Mouse (Mus musculus): ENCODE data around the gene Gm37240. TPM values are rescaled to one million over a fixed set of nuclear protein-coding genes. Genes with fewer than 3 reads are reported as not detected.

The Gm37240 gene
- polyA plus RNA-seq, 1 experiment from 2014 or later, result 1.1 TPM

DNA sequence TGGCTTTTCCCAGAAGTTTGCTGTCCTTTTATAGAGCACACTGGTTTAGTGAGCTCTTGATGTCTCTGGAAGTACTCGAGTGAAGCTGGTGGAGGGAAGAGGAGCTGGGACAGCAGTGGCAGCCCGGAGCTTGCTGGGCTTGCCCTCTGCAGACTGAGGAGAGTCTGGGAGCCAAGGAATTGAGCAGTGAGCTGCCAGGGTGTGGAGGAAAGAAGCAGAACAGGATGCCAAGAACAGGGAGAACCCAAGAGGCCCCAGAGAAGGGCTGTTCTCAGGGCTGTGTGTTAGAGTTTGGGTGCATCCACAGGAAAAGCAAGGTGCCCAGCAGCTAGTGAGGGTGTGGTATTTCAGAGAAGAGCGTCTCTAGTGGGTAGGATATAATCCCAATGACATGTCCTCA is 245.6 kb downstream of the Gm37240 start:
- no peak overlapping the region for H3K9ac ChIP-seq (ENCODE audit: low read length)
- no peak overlapping the region for H3K4me3 ChIP-seq (ENCODE audit: low read depth, low read length)
- H3K4me2 ChIP-seq (ENCODE audit: low read length), result no peak overlapping the region
- ATAC-seq, result no peak
- no peaks in the 10 kb centered on the region for H3K4me1 ChIP-seq (ENCODE audit: control insufficient read depth, insufficient read depth, low read length)
- DNase-seq (ENCODE audit: low spot score), result no peak
- no peaks in the 10 kb centered on the region for H3K36me3 ChIP-seq (ENCODE audit: control insufficient read depth, insufficient read depth, low read length)
- no peak overlapping the region for H3K27ac ChIP-seq (ENCODE audit: low read depth, low read length)
- WGBS, result 82% methylated on average over 3 of the region's 3 CpGs
- no peaks in the 10 kb centered on the region for H3K27me3 ChIP-seq (replicated peaks; ENCODE audit: control insufficient read depth, insufficient read depth, low read length)
- no peaks in the 10 kb centered on the region for H3K9me3 ChIP-seq (replicated peaks; ENCODE audit: control insufficient read depth, low read length)

DNA sequence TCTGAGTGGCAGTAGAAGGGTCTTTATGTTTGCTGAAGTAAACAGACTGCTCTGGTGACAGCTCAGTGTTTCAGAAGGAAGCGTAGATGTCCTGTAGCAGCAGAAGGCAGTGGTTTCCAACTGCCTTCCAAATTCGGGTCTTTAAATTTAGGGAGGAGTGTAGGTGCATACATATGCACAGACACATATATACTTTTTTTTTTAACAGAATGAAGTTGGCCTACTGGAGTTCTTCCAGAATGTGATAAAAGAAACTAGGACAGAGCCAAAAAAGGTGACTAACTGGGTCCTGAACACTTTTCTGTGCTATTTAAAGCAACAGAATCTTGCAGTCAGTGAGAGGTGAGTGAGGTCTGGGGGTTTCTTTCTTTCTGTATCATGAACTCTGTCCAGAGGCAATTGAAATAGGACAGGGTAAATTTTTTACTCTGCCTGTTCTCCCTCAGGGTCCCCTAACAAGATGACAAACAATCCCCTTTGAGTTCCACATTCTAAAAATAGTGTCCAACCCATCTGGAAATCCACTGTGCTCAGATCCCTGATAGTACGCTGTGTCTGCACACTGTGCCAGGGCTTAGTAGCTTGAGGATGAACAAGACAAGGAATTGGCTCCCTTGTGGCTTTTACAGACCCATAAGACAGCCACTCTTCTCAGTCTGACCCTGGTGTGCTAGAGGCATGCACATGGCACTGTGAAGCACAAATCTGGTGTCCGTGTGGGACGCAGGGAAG is 250.4 kb downstream of the Gm37240 start:
- Histone ChIP-seq H3K27me3 (replicated peaks; ENCODE audit: control insufficient read depth, insufficient read depth, low read length) (no peaks in the 10 kb centered on the region), H3K4me3 (ENCODE audit: low read depth, low read length) (no peak overlapping the region), H3K4me2 (ENCODE audit: low read length) (no peak overlapping the region), H3K9me3 (replicated peaks; ENCODE audit: control insufficient read depth, low read length) (no peaks in the 10 kb centered on the region), H3K36me3 (ENCODE audit: control insufficient read depth, insufficient read depth, low read length) (no peaks in the 10 kb centered on the region), H3K4me1 (ENCODE audit: control insufficient read depth, insufficient read depth, low read length) (no peaks in the 10 kb centered on the region), H3K27ac (ENCODE audit: low read depth, low read length) (no peak overlapping the region), H3K9ac (ENCODE audit: low read length) (no peak overlapping the region)
- ATAC-seq (no peak), DNase-seq (ENCODE audit: low spot score) (no peak)
- WGBS, result 92% methylated on average over 5 of the region's 5 CpGs

- no peak for DNase-seq (ENCODE audit: low spot score)
- no peak overlapping the region for H3K27ac ChIP-seq (ENCODE audit: low read depth, low read length)
- H3K27me3 ChIP-seq (replicated peaks; ENCODE audit: control insufficient read depth, insufficient read depth, low read length), result no peaks in the 10 kb centered on the region
- H3K4me2 ChIP-seq (ENCODE audit: low read length), result no peak overlapping the region
- H3K9me3 ChIP-seq (replicated peaks; ENCODE audit: control insufficient read depth, low read length), result no peaks in the 10 kb centered on the region
- H3K36me3 ChIP-seq (ENCODE audit: control insufficient read depth, insufficient read depth, low read length), result no peaks in the 10 kb centered on the region
- no peak for ATAC-seq
- H3K9ac ChIP-seq (ENCODE audit: low read length), result no peak overlapping the region
- no peak overlapping the region for H3K4me3 ChIP-seq (ENCODE audit: low read depth, low read length)
- 98% methylated on average over 2 of the region's 2 CpGs for WGBS
- no peaks in the 10 kb centered on the region for H3K4me1 ChIP-seq (ENCODE audit: control insufficient read depth, insufficient read depth, low read length)
These were observed 251.7 kb downstream of the Gm37240 start for GRCm38 (mm10) chr3:85635591-85635990.

GRCm38 (mm10) chr3:85635126-85635419 is 252.2 kb downstream of the Gm37240 start:
- no peaks in the 10 kb centered on the region for H3K4me1 ChIP-seq (ENCODE audit: control insufficient read depth, insufficient read depth, low read length)
- no peaks in the 10 kb centered on the region for H3K36me3 ChIP-seq (ENCODE audit: control insufficient read depth, insufficient read depth, low read length)
- no peak overlapping the region for H3K4me3 ChIP-seq (ENCODE audit: low read depth, low read length)
- DNase-seq (ENCODE audit: low spot score) (no peak), ATAC-seq (no peak)
- H3K9ac ChIP-seq (ENCODE audit: low read length), result no peak overlapping the region
- no peaks in the 10 kb centered on the region for H3K27me3 ChIP-seq (replicated peaks; ENCODE audit: control insufficient read depth, insufficient read depth, low read length)
- no peaks in the 10 kb centered on the region for H3K9me3 ChIP-seq (replicated peaks; ENCODE audit: control insufficient read depth, low read length)
- WGBS, result 80% methylated on average over 2 of the region's 2 CpGs
- no peak overlapping the region for H3K4me2 ChIP-seq (ENCODE audit: low read length)
- H3K27ac ChIP-seq (ENCODE audit: low read depth, low read length), result no peak overlapping the region

DNA sequence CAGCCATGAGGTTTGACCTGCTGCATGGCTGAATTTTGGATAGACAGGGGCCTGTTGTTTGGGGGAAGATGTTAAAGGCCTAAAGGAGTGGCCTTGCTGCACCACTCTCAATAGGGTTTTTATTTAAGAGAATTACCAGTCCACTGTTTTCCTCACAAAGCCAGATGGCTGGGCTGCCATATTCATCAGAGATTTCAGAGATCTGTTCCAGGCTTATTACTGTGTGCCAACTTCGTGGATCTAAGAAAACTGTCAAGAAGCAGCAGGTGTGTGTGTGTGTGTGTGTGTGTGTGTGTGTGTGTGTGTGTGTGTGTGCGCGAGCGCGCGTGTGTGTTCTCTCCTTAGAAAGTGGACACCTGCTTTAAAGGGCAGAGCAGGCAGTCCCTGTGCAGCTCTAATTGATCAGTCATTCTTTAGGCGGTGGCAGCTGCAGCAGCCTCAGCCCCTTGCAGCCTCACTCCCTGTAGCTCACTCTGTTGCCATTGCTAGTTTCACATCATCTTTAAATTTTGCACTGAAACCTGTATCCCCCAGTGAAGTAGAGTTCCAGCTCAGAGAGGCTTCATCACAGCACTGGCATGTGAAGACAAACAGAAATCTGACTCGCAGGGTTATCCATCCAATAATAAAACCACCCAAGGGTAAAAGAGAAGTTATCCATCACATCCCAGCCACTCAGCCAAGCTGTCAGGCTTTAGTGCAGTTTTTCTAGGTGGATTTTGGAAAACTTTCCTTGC is 252.8 kb downstream of the Gm37240 start:
- no peaks in the 10 kb centered on the region for H3K4me1 ChIP-seq (ENCODE audit: control insufficient read depth, insufficient read depth, low read length)
- H3K4me2 ChIP-seq (ENCODE audit: low read length), result no peak overlapping the region
- no peak overlapping the region for H3K27ac ChIP-seq (ENCODE audit: low read depth, low read length)
- no peak overlapping the region for H3K9ac ChIP-seq (ENCODE audit: low read length)
- H3K27me3 ChIP-seq (replicated peaks; ENCODE audit: control insufficient read depth, insufficient read depth, low read length), result no peaks in the 10 kb centered on the region
- DNase-seq (ENCODE audit: low spot score) (peak; percentile 61), ATAC-seq (peak; percentile 67)
- H3K9me3 ChIP-seq (replicated peaks; ENCODE audit: control insufficient read depth, low read length), result no peaks in the 10 kb centered on the region
- WGBS, result 60% methylated on average over 8 of the region's 8 CpGs
- no peak overlapping the region for H3K4me3 ChIP-seq (ENCODE audit: low read depth, low read length)
- no peaks in the 10 kb centered on the region for H3K36me3 ChIP-seq (ENCODE audit: control insufficient read depth, insufficient read depth, low read length)

DNA sequence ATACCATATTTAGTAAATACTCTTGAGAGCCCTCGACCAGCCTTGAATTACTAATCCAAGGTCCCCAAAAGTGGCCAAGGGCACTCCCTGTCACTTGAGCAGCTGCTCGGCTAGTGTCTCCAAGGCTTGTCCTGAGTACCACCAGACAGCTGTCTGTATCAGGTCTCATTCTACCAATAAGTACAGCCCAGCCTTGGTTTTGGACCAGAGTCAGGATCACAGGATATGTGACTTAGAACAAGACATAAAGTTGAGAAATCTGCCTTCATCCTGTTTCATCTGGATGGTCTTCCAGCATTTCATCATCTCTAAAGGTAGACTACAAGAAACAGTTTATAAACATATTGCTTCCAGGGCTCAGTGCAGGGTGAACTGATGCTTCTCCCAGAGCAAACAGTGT is 253.6 kb downstream of the Gm37240 start:
- Histone ChIP-seq H3K4me2 (ENCODE audit: low read length) (no peak overlapping the region), H3K9ac (ENCODE audit: low read length) (no peak overlapping the region), H3K9me3 (replicated peaks; ENCODE audit: control insufficient read depth, low read length) (no peaks in the 10 kb centered on the region), H3K27ac (ENCODE audit: low read depth, low read length) (no peak overlapping the region), H3K27me3 (replicated peaks; ENCODE audit: control insufficient read depth, insufficient read depth, low read length) (no peaks in the 10 kb centered on the region), H3K4me1 (ENCODE audit: control insufficient read depth, insufficient read depth, low read length) (no peaks in the 10 kb centered on the region), H3K4me3 (ENCODE audit: low read depth, low read length) (no peak overlapping the region), H3K36me3 (ENCODE audit: control insufficient read depth, insufficient read depth, low read length) (no peaks in the 10 kb centered on the region)
- ATAC-seq (no peak), DNase-seq (ENCODE audit: low spot score) (no peak)
- 96% methylated on average over 2 of the region's 2 CpGs for WGBS

DNA sequence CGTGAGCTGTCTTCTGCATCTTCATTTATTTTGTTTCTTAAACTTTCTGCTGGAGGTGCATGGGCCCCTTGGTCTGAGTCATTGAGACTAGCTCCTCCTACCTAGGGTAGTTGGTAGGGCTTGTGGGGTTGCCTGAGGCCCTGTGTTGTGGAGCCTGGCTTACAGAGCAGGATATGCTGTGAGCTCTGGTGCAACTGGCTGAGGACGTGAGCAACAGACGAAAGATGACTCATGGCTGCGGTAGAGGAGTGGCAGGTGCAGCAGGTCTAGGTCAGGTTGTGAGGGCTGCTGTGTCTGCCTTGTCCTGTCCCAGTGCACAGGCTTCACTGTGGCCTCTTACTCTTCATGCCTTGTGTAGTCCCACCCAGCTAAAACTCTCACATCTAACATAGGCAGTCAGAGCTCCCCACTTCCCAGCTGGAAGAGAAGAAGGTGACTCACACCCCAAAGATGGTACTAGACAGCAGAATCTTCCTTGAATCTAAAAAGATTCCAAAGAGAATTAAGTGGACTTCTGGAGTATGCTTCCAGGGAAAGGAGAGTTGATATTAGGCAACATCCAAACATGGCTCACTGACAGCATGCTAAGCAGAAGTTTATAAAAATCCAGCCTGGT is 257.3 kb downstream of the Gm37240 start:
- ATAC-seq, result no peak
- H3K4me3 ChIP-seq (ENCODE audit: low read depth, low read length), result no peak overlapping the region
- H3K36me3 ChIP-seq (ENCODE audit: control insufficient read depth, insufficient read depth, low read length), result no peaks in the 10 kb centered on the region
- no peak for DNase-seq (ENCODE audit: low spot score)
- H3K27me3 ChIP-seq (replicated peaks; ENCODE audit: control insufficient read depth, insufficient read depth, low read length), result no peaks in the 10 kb centered on the region
- H3K4me1 ChIP-seq (ENCODE audit: control insufficient read depth, insufficient read depth, low read length), result no peaks in the 10 kb centered on the region
- H3K27ac ChIP-seq (ENCODE audit: low read depth, low read length), result no peak overlapping the region
- no peak overlapping the region for H3K4me2 ChIP-seq (ENCODE audit: low read length)
- 93% methylated on average over 4 of the region's 4 CpGs for WGBS
- no peaks in the 10 kb centered on the region for H3K9me3 ChIP-seq (replicated peaks; ENCODE audit: control insufficient read depth, low read length)
- H3K9ac ChIP-seq (ENCODE audit: low read length), result no peak overlapping the region

DNA sequence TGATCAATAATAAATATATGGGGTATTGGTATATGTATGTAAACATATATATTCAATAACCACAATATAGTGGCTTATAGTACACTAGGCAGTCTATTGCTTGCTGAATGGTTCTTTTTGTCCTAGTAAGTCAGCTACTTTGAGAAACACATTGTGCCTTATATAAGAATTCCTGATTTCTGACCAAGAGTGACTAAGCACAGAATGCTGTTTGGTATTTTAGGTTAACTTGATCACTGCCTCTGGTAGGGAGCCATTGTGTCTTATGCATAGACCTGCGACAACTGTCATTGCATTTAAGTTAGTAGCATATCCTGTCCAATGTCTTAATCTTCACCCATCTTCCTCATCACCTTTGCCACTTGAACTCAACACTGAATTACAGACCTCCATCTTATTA is 267.6 kb downstream of the Gm37240 start:
- H3K27me3 ChIP-seq (replicated peaks; ENCODE audit: control insufficient read depth, insufficient read depth, low read length), result no peaks in the 10 kb centered on the region
- 97% methylated on average over 1 of the region's 1 CpGs for WGBS
- ATAC-seq, result no peak

GRCm38 (mm10) chr3:85619345-85619744 is 268.0 kb downstream of the Gm37240 start:
- no peak overlapping the region for H3K9ac ChIP-seq (ENCODE audit: low read length)
- no peaks in the 10 kb centered on the region for H3K9me3 ChIP-seq (replicated peaks; ENCODE audit: control insufficient read depth, low read length)
- no peak overlapping the region for H3K27ac ChIP-seq (ENCODE audit: low read depth, low read length)
- DNase-seq (ENCODE audit: low spot score) (no peak), ATAC-seq (no peak)
- H3K36me3 ChIP-seq (ENCODE audit: control insufficient read depth, insufficient read depth, low read length), result peaks cover 4% of the 10 kb centered on the region; the same call in 1 of the 2 replicates
- no peaks in the 10 kb centered on the region for H3K4me1 ChIP-seq (ENCODE audit: control insufficient read depth, insufficient read depth, low read length)
- 90% methylated on average over 5 of the region's 5 CpGs for WGBS
- no peak overlapping the region for H3K4me3 ChIP-seq (ENCODE audit: low read depth, low read length)
- H3K27me3 ChIP-seq (replicated peaks; ENCODE audit: control insufficient read depth, insufficient read depth, low read length), result no peaks in the 10 kb centered on the region
- H3K4me2 ChIP-seq (ENCODE audit: low read length), result no peak overlapping the region

More for the DNA sequence above, 267.6 kb downstream of the Gm37240 start:
- H3K4me1 ChIP-seq (ENCODE audit: control insufficient read depth, insufficient read depth, low read length), result no peaks in the 10 kb centered on the region
- DNase-seq (ENCODE audit: low spot score), result no peak
- H3K4me3 ChIP-seq (ENCODE audit: low read depth, low read length), result no peak overlapping the region
- peaks cover 4% of the 10 kb centered on the region; the same call in 1 of the 2 replicates for H3K36me3 ChIP-seq (ENCODE audit: control insufficient read depth, insufficient read depth, low read length)
- H3K9me3 ChIP-seq (replicated peaks; ENCODE audit: control insufficient read depth, low read length), result no peaks in the 10 kb centered on the region
- no peak overlapping the region for H3K9ac ChIP-seq (ENCODE audit: low read length)
- no peak overlapping the region for H3K4me2 ChIP-seq (ENCODE audit: low read length)
- no peak overlapping the region for H3K27ac ChIP-seq (ENCODE audit: low read depth, low read length)
